Mouse (Mus musculus) monocyte, adult 2 months (primary cell): Measurements from ENCODE around the gene Angptl8.

Source experiments
- DNase-seq, 2 experiments: peaks; one replicate each; pipeline ENCODE4 v3.0.0; 2022; ENCODE audit warnings: low spot score in 2 of 2, low read depth in 1 of 2

The Angptl8 gene

DNA sequence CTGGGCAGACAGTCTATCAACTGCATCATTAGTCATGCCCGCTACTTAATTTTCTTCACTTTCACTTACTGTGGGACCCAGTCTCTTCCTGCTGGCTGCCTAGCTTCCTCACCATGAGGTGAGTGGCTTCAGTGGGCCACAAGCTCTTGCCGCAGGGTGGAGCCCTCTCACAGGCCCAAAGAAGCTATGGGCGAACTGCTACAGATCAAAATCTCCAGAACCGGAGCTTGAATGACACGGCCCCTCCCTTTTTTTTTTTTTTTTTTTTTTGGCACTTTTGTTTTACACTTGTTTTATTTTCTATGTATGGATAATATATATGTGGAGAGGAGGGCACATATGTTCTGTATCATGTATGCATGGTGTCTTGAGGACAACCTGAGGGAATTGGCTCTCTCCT, 24.1 kb upstream of the Angptl8 start:
- DNase-seq: no peak

DNA sequence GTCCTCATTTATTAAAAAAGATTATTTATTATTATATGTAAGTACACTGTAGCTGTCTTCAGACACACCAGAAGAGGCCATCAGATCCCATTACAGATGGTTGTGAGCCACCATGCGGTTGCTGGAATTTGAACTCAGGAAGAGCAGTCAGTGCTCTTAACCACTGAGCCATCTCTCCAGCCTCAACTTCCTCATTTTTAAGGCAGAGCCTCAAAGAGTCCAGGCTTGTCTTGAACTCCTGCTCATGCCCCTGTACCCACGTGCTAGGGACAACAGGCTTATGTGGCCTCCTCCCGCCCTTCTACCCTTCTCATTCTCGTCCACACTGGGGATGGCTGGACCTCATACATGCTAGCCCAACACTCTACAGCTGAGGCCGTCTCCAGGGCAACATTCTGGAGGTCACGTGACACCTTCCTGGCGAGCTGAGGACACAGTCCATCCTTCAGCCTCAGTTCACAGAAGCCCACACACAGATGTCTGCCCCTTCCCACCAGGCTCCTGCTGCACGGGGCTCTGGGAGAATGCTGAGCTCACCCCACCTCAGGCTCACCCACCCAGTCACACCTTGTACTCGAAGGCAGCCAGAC, 18.5 kb upstream of the Angptl8 start:
- DNase-seq: no peak

DNA sequence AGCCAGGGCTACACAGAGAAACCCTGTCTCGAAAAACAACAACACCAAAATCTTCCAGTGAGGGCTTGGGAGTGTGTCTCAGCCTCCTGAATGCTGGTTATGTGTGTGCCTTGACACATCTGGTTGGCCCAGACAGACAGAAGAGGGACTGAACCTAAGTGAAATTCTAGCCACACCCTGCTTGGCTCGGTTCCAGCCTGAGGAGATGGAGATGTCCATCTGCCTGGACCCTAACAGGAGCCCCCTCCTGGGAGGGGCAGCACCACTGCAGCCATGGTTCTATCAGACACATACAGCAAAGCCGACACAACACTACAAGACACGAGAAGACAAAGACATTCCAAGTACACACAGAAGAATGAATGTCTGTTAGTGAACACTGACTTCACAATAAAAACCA, 17.2 kb upstream of the Angptl8 start:
- DNase-seq: no peak

DNA sequence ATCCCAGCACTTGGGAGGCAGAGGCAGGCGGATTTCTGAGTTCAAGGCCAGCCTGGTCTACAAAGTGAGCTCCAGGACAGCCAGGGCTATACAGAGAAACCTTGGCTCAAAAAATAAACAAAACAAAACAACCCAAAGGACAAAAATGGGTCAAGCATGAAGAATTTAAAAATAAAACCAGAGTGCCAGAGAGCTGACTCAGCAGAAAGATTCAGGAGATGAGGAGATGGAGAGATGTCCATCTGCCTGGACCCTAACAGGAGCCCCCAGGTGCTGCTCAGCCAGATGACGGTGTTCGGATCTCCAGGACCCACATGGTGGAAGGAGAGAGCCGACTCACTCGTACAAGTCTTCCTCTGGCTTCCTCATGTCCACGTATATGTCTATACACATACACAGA, 16.7 kb upstream of the Angptl8 start:
- DNase-seq: no peak

DNA sequence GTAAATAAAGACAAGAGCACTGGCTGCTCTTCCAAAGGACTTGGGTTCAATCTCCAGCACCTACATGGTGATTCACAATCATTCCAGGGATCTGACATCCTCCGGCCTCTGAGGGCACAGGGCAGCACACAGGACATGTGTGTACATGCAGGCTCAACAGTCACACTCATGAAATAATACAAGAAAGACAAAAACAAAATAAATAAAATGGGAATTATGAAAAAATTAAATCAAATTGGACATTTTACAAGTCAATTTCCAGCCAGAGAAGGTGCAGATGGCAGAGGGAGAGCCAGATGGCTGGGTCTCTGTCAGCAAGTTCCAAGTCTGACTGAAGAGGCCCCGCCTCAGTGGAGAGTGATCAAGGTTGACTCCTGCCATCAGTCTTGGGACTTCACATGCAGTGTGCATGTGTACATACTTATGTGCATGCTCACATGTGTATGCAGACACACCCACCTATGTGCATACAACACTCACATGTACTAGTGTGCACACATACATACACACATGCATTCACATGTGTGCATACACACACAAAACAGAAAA, 16.1 kb upstream of the Angptl8 start:
- no peak for DNase-seq

DNA sequence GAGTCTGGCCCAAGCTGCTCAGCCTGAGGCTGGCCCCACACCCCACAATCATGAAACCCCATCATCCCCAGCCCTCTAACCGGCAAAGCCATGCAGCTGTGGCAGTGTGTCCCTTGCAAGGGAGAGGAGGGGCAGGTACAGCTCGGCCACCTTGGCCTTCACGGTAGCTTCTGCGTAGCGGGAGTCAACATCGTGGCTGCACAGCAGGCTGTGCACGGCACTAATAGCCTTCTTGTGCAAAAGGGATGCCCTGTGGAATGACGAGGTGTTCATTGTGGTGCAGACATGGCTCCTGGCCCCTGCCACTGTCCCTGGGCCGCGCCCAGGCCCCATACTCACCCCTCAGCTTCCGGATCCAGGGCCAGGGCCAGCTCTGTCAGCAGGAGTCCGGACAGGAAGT, 15.1 kb upstream of the Angptl8 start:
- DNase-seq: no peak

DNA sequence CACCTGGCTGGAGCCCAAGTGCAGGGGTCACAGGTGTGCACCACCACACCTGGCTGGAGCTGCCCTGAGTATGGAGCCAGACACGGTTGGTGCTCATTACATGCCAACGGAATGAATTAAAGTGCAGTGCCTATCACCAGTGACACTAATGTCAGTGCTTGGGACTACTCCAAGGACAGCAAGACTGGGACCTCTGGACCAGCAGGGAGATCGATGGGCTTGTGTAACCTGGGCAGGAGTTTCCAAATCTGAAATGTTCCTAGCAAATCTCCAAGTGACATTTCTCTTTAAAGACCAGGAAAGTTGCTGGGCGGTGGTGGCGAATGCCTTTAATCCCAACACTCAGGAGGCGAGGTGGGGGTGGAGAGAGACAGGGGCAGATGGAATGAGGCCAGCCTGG, 12.6 kb upstream of the Angptl8 start:
- no peak for DNase-seq

DNA sequence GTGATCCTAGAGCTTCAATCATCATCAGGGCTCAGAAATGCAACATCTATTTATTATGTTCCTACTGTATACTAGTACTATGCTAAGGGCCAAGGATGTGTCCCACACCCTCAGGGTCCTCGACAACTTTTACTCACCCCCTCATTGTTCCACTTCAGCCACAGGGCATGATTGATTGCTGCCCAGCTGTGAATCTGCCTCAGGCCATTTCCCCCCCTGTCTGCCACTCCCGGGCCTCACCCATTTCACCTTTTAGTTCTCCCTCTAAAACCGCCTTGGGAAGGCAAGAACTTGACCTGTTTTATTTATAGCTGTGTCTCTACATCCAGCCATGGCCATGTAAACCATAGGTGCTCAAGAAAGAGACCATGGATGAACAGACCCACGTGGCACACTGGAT, 11.4 kb upstream of the Angptl8 start:
- DNase-seq: no peak

DNA sequence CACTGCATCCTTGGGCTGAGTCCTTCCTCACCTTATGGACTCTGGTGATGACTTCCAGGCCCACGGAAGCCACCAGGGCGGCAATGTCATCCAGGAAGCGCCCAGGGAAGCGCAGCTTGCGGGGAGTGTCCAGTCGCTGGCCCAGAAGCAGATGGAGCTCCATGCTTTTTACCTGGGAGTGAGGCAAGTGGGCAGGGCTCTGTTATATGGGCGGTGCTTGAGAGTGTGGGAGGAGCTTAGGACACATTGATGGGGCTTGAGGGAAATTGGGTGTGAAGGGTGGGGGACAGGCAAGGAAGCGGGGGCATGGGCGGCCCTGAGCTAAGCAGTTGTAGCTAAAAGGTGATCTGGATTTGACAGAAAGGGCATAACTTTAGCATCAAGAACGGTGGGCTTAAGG, 10.9 kb upstream of the Angptl8 start:
- no peak for DNase-seq

DNA sequence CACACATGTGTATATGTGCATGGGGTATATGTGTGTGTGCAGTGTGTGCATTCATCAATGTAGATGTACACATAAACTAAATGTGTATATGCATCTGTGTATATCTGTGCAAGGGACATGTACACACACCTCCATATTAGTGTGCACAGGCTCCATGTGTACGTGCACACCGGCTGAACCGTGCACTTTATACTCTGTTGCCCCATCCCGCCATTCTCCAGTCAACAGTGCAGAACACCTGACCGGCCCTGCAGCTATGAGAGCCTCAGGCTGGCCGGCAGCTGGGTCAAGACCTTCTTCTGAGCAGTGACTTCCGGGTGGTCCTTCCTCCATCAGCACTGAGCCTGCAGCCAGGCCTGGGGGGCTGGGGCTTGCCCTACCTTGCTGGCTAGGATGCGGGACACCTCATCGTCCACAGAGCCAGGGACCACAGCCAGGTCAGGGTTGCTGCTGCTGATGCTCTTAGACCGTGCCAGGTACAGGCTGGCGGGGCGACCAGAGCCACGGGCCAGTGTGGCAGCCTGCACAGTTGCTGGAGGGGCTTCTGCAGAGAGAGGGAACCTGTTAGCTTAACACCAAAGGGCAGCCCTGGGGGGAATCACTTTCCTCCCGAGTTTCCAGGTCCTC, 5.4 kb upstream of the Angptl8 start:
- no peak for DNase-seq

DNA sequence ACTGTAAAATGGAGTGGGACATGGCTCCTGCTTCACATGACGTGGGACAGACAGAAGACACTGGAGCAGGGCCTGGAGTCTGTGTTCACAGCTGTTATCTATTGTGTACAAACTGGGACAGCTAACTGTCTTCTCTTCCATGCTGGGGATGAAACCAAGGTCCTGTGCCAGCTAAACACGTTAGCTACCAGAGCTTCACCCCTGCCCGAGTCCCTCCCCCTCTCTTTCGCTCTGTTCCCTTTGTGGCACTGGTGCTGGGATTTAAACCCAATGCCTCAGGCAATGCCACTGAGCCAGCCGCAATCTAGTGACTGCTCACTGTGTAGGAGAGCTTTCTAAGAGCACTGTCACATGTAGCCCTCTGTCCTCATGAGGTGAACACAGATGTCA, 4.9 kb upstream of the Angptl8 start:
- no peak for DNase-seq

DNA sequence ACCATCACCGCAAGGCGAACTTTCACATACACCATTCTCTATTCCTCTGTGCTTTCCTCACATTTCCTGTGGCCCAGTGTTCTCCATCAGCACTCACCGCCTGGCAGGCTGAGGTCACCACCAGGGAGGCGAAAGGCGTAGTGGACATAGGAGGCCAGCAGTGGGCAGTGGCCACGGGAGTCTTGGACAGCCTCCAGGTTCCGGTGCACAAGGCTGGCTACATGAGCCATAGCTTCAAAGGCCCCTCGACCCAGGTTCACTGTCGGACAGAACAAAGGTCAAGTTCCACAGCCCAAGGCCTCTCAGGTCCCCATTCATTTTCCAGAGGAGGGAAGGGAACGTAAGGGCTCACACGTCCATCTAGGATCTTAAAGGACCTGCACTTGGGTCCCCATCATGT, 4.4 kb upstream of the Angptl8 start:
- DNase-seq: no peak

DNA sequence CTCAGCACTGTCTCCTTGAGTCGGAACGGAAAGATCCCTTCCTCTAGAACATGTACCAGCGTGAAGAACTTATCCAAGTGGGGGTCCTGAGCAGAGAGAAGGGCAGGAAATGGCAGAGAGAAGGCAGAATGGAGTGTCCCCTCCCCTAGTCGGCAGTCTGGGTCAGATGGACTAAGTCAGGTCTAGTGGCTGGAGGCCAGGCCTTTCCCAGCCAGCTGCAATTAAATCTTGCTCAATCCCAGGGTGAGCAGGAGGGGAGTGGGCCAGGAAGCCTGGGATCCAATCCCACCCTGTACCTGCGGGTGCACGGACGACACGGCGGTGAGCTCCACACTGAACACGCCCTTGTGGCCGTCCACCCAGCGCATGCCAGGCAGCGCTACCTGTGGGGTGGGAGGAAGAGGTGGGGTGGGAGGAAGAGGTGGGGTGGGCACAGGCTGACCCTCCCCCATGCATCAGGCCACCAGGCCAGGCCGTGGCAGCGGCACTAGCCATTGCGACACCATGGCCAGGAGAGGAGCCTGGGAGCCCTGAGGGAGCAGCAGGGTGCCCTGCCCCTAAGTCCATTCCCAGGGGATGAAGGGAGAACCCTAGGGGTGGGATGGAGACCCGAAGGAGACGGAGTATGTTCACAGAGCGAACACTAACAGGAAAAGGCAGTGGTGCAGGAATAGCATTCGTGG, 3.6 kb upstream of the Angptl8 start:
- no peak for DNase-seq

DNA sequence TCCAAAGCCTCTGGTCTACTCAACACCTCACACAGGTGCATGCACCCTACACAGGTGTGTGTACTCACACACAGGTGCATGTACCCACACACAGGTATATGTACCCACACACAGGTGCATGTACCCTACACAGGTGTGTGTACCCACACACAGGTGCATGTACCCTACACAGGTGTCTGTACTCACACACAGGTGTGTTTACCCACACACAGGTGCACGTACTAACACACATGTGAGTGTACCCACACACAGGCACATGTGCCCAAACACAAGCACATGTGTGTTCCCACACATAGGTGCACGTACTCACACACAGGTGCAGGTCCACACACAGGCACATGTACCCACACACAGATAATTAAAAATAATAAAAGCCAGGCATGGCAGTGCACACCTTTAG, 2.4 kb downstream of the Angptl8 start:
- no peak for DNase-seq

DNA sequence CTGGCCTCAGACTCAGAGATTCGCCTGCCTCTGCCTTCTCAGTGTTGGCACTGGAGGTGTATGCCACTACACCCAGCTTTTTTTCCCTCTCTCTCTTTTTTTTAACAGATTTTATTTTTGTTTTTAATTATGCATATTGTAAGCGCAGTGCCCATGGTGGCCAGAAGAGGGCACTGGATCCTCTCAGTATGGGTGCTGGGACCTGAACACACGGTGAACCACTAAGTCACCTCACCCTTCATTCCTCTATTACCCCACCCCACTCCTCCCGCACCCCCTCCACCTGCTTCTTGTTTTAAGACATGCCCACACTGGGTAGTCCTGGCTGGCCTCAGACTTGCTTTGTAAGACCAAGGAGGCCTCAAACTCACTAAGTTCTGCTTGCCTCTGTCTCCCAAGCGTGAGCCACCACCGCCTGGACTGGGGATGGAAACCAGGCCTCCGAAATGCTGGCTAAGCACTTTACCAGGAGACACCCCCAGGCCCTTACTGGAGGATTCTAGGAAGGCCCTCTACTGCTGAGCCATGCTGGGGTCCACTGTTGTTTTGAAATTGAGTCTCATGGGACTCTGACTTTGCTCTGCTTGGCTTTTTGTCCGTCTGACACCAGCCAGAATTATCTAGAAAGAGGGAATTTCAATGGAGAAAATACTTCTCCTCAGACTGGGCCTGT, 4.9 kb downstream of the Angptl8 start:
- no peak for DNase-seq

DNA sequence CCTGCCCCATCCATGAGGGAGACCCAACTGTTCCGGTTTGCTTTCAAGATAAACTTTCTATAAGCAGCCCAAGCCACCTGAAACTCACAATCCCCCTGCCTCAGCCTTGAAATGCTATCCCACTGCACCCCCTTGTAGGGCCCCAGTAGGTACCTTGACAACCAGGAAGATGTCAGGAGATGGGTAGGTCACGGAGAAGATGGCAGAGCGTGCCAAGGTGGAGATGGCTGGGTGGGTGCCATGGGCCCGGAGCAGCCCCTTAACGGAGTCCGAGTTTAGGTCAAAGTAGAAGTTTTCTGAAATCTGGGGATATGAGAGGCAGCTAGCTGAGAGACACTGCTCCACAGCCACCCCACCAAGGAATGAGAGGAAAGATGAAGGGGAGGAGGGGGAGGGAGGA, 6.0 kb downstream of the Angptl8 start:
- DNase-seq: no peak

DNA sequence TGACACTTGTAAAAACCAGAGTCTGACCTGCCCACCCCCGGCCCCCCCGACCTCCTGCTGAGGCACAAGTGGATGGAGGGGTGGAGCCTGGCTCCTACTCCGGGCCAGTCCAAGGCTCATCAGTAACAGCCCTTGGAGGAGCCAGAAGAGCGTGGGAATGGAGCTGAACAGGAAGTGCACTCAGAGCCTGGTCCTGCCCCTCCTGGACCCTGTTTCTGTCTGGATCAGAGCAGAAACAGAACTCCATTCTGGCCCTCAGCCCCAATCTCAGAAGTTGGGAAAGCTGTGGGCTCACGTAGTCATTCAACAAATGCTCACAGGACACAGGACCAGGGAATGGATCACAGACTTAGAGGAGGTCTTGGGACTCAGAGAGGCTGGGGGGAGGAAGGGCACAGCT, 7.1 kb downstream of the Angptl8 start:
- no peak for DNase-seq

DNA sequence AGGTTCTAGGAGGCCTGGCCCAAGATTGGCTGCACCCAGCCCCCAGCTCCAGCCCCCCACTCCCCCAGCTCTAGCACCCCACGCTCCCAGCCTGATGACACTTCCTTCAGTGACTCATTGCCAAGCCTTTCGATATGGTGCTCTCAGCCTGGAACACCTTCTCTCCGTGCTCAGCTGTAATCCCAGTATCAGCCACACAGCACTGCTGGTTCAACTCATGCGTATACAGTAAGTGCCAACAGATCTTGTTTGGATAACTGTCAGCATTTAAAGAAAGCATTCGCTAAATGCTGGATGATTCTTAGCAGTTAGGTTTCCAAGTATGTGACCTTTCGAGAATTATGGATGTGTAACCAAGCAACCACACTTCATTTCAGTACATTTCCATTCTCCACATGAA, 7.8 kb downstream of the Angptl8 start:
- DNase-seq: no peak

DNA sequence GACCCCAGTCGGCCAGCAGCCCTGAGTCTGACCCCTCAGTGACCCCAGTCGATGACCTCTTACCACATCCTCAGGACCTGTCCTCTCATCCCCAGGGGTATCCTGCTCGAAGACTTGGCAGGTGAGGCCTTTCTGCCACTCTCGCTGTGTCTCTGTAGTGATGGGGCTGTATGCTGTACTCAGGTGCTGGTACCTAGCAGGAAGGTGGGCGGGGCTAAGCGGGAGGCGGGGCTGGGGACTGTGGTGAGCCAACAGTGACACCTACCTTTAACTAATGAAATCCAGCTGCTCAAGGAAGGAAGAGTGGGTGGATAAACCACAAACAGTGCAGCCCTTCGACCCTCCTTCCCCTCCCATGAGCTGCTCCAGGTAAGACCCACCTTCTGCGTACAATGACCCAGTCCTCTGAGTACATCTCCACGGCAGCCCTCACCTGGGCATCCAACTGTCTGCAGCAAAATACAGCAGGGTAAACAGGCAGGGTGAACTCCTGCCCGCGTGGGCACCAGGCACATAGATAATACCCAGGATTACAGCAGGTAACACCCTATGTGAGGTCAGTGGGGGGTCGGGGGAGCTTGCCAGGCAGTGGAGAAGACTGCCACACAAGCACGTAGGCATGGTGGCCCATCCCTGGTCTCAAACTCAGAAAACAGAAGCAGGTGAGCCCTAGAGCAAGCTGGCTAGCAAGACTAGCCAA, 10.2 kb downstream of the Angptl8 start:
- DNase-seq: no peak

DNA sequence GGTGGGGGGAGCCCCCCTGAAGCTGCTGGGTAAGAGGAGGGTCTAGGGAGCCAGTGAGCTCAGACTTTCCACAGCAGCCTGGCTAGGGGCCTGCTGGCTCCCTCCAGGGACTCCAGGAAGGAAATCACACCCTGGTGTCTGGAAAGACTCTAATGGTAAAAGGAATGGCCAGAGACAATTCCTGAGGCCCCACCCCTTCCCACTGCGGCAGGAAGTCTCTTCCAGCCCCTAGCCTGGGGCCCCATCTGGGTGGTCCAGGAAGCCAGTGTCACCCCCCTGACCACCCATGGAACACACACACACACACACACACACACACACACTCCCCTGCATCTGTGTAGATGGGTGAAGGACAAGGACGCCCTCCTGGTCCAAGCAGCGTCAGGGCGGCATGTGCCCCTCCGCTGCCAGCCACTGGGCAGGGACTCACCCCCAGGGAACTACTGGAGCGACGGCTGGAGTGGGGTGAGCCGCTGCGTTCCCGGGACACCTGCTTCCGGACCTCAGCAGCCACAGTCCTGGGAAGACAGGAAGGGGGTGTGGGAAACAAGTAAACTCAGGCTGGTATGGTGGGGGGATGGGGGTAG, 11.5 kb downstream of the Angptl8 start:
- no peak for DNase-seq

DNA sequence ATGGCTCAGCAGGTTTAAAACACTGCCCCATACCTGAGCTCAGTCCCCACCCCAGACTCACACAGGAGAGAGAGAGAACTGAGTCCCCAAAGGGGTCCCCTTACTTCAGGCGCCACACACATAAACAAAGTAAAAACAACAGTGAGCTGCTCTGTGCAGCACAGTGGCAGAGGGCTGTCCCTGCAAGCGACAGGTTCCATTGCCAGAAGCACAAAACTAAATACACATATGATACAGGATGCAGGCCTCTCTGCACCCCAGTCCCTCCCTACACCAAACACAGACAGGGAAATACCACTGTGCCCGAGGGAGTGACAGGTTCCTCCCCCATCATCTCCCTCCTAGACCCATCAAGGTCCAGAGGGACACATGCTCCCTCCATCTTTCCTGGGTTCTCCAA, 12.1 kb downstream of the Angptl8 start:
- no peak for DNase-seq
